Mouse (Mus musculus) lung, embryonic 14.5 days (tissue): ENCODE data around the gene Dtd2. TPM values are rescaled to one million over a fixed set of nuclear protein-coding genes. Genes with fewer than 3 reads are reported as not detected.
A peak's percentile ranks its signal among the peaks of the same experiment; 100 is the strongest.

ENCODE experiments used
- ATAC-seq: fragments of 200-750 bp; cut with Nextera tagmentation; 2 replicates; pipeline ENCODE4 v1.8.0; 2017; ENCODE audit warnings: mild to moderate bottlenecking, moderate TSS enrichment, moderate library complexity; ENCODE audit not compliant: insufficient read depth
- DNase-seq: peaks from one replicate; pipeline ENCODE4 v3.0.0-alpha.2; 2015
- H3K27ac ChIP-seq: fragments of 300-500 bp; sonication (generic); 2 replicates; pipeline ENCODE4 v1.5.1; 2014; ENCODE audit warnings: low read depth, mild to moderate bottlenecking, moderate library complexity
- H3K27me3 ChIP-seq: fragments of 300-500 bp; sonication (generic); 2 replicates; pipeline ENCODE4 v1.6.1; 2014; ENCODE audit warnings: low read length, control low read depth; ENCODE audit not compliant: insufficient read depth
- H3K36me3 ChIP-seq: fragments of 300-500 bp; sonication (generic); 2 replicates; pipeline ENCODE4 v1.6.1; 2014; ENCODE audit warnings: control low read depth; ENCODE audit not compliant: insufficient read depth
- H3K4me1 ChIP-seq: fragments of 300-500 bp; sonication (generic); 2 replicates; pipeline ENCODE4 v1.6.1; 2014; ENCODE audit warnings: antibody characterized with exemption, control low read depth; ENCODE audit not compliant: insufficient read depth
- H3K4me2 ChIP-seq: fragments of 300-500 bp; sonication (generic); 2 replicates; pipeline ENCODE4 v1.6.1; 2014; ENCODE audit warnings: mild to moderate bottlenecking
- H3K4me3 ChIP-seq: fragments of 300-500 bp; sonication (generic); 2 replicates; pipeline ENCODE4 v1.5.1; 2014; ENCODE audit warnings: low read depth, low read length
- H3K9ac ChIP-seq: fragments of 300-500 bp; sonication (generic); 2 replicates; pipeline ENCODE4 v1.6.1; 2014
- H3K9me3 ChIP-seq: fragments of 300-500 bp; sonication (generic); 2 replicates; pipeline ENCODE4 v1.6.1; 2016; ENCODE audit warnings: low read depth, low read length, control low read depth
- CTCF ChIP-seq: IDR thresholded peaks from 2 replicates; pipeline ENCODE4 v1.5.1; 2016; ENCODE audit warnings: antibody characterized with exemption, low read depth
- WGBS: fragments of 180-500 bp; shearing (Covaris S2); extraction: QIAGEN DNeasy Blood & Tissue Kit; methylation state at CpG from one replicate; pipeline ENCODE4 v1.1.7; 2014; 5-methylcytosine and 5-hydroxymethylcytosine counted together
- polyA plus RNA-seq: library from polyadenylated mRNA; unstranded; fragments of >200 nt; fragmentation: Nextera tagmentation; extraction: Ambion mirVana; gene quantifications from 2 replicates; pipeline ENCODE4 v1.2.1, GENCODE M21; 2014

The Dtd2 gene
- polyA plus RNA-seq, 1 experiment from 2014 or later = 25.9 TPM

DNA sequence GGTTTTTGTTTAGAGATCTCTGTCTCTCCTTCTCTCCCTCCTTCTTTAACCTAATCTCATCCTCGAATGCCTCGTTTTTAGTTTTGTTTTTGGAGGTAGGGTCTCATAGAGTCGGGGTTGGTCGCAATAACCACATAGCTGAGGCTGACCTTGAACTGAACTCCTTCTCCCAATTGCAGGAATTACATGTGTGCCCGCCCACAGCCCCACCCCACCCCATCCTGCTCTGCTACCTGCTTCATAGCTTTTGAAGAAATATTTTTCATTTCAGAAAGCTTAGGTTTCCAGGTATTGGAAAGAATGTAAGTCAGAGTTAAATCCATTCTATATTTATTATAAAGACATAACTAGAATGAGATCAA is 313 bp upstream of the Dtd2 start:
- no peak overlapping the region for H3K27ac ChIP-seq
- peak overlapping the region; percentile 71 for H3K4me3 ChIP-seq
- 0 out of 2 replicates have a peak, but pooled peaks cover 9% of the 10 kb centered on the region for H3K36me3 ChIP-seq
- ATAC-seq (peak; percentile 68), DNase-seq (no peak)
- TF ChIP-seq CTCF = no peak
- no peaks in the 10 kb centered on the region for H3K27me3 ChIP-seq
- H3K9me3 ChIP-seq = no peaks in the 10 kb centered on the region
- peak overlapping the region; percentile 80 for H3K4me2 ChIP-seq
- 44% methylated on average over 5 of the region's 5 CpGs for WGBS
- H3K4me1 ChIP-seq = no peaks in the 10 kb centered on the region; the same call in 1 of the 2 replicates
- peak overlapping the region; percentile 70 for H3K9ac ChIP-seq

DNA sequence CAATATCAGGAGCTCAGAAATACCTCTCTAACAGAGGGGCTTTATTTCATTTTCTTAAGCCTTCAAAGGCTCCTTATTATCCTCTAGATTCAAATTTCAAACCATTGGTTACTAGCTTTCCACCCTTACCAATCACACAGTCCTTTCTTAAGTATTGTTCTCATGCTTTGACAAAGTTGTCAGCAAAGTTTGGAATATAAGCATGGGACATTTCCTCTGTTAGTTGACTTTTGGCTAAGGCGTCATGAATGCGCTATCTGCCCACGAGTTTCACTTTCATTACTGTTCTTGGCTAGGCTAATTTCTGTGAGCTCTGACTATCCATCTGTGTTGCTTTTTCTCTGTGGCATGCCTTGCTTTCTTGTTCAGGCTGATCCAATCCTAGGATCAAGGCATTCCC is 3.6 kb downstream of the Dtd2 start:
- ATAC-seq (no peak), DNase-seq (no peak)
- Histone ChIP-seq H3K27ac (no peak overlapping the region), H3K4me3 (no peak overlapping the region), H3K9me3 (no peaks in the 10 kb centered on the region), H3K9ac (no peak overlapping the region), H3K36me3 (peaks cover 29% of the 10 kb centered on the region), H3K4me1 (no peaks in the 10 kb centered on the region), H3K4me2 (no peak overlapping the region), H3K27me3 (no peaks in the 10 kb centered on the region)
- WGBS = 93% methylated on average over 3 of the region's 3 CpGs
- no peak for TF ChIP-seq CTCF

DNA sequence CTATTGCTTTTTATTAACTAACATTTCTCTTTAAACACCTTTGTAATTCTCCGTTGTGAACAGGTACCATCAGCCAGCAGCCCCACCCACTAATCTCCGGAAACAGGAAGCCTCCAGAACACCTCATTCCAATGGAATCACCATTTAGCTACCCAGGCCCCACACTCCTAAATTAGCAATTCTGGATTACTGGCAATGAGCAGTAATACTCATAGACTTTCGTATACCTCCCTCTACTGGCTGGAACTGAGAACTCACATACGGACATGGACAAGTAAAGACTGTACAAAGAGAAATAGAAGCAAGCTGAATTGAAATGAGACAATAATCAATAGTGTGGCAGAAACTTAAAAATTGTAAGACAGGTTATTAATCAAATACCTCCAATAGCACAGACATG is 4.8 kb downstream of the Dtd2 start:
- DNase-seq (peak; percentile 93), ATAC-seq (no peak)
- Histone ChIP-seq H3K27ac (no peak overlapping the region), H3K9ac (no peak overlapping the region), H3K36me3 (peaks cover 41% of the 10 kb centered on the region), H3K4me1 (no peaks in the 10 kb centered on the region), H3K9me3 (no peaks in the 10 kb centered on the region), H3K27me3 (no peaks in the 10 kb centered on the region), H3K4me2 (no peak overlapping the region), H3K4me3 (no peak overlapping the region)
- 21% methylated on average over 4 of the region's 4 CpGs for WGBS
- peak; percentile 80 for TF ChIP-seq CTCF

DNA sequence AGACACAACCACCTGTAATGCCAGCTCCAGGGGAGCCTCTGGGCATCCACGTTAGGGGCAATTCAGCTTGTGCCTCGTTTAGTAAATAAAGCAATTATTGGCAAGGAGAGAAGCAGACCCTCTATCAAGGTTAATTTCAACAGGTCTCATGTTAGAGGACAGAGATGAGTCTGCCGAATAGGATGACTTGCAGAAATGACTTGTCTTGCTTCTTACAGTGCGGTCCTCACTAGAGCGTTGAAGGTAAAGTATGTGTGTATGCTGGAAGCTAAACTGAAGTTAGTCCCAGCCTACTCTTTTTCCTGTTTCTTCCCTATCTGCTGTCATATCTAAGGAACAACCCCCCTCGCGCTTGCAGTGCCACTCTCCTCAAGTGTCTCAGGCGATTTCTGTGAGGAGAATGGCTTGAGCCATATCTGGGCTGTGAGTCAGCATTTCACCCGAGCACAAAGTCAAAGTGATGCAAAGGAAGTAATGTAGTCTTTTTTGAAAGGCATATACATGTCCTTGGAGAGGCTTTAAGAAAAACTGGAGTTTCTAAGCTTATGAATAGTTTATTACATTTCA is 7.9 kb downstream of the Dtd2 start:
- TF ChIP-seq CTCF = no peak
- Histone ChIP-seq H3K27me3 (no peaks in the 10 kb centered on the region), H3K4me3 (no peak overlapping the region), H3K27ac (no peak overlapping the region), H3K4me1 (no peaks in the 10 kb centered on the region), H3K9me3 (no peaks in the 10 kb centered on the region), H3K9ac (no peak overlapping the region), H3K36me3 (peaks cover 39% of the 10 kb centered on the region), H3K4me2 (no peak overlapping the region)
- no peak for ATAC-seq
- no peak for DNase-seq
- 86% methylated on average over 9 of the region's 9 CpGs for whole genome bisulfite sequencing

DNA sequence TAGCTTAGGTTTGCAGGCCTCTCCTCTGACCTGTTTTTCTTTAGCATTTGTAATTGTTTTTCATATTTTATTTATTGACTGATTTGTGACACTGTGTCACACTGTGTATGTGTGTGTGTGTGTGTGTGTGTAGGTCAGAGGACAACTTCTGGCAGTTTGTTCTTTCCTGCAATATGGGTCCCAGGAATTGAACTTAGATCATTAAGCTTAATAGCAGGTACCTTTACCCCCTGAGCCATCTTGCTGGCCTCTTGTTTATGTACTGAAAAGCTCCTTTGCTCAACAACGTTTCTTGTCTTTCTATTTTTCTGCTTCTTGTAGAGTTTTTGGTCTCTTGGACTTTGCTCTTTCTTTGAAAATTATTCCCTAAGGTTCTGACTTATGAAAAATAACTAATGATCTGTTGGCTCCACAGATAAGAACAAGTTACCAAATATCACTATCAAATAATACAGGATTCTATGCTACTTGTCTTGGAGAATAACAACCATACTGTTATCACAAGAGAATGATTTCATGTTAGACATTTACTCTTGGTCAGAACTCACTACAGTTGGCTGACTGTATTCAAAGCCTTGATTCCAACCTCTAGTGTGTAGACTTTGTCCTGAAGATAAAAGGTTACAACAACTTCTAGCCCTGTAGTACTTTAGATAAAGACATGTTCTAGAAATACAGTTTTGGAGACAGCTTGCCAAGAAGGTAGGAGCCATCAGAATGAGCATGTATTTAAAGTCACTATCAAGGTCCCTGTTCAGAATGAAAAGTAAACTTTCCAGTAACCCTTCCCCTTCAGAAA is 10.4 kb downstream of the Dtd2 start:
- TF ChIP-seq CTCF = no peak
- H3K4me2 ChIP-seq = no peak overlapping the region
- no peaks in the 10 kb centered on the region for H3K4me1 ChIP-seq
- no peak overlapping the region for H3K4me3 ChIP-seq
- H3K36me3 ChIP-seq = peaks cover 37% of the 10 kb centered on the region
- DNase-seq = no peak
- no peak for ATAC-seq
- no peak overlapping the region for H3K27ac ChIP-seq
- H3K9me3 ChIP-seq = no peaks in the 10 kb centered on the region
- H3K27me3 ChIP-seq = no peaks in the 10 kb centered on the region
- no peak overlapping the region for H3K9ac ChIP-seq
- WGBS = 85% methylated on average over 1 of the region's 1 CpGs

DNA sequence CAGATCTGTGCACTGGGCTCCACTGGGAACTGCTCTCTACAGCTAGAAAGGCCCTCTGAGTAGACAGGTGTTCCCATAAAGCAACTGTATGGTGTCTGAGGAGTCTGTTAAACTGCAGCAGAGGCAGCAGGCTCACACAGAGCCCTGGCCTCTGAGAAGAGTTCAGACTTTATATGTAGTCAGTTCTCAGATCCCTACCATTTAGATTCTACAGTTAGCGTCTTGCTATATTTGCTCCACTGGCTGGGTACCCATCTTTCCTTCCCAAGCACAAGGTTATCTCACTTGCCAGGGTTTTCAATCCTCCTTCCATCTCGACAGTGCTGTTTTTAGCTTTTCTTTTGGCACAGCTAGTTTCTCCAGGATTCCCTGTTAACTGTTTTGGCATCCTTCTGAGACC is 15.7 kb downstream of the Dtd2 start:
- no peak overlapping the region for H3K27ac ChIP-seq
- no peak overlapping the region for H3K9ac ChIP-seq
- H3K4me3 ChIP-seq = no peak overlapping the region
- H3K4me1 ChIP-seq = no peaks in the 10 kb centered on the region
- WGBS = 85% methylated on average over 2 of the region's 2 CpGs
- H3K4me2 ChIP-seq = no peak overlapping the region
- no peak for TF ChIP-seq CTCF
- DNase-seq = no peak
- no peak for ATAC-seq
- peaks cover 2% of the 10 kb centered on the region; the same call in 1 of the 2 replicates for H3K36me3 ChIP-seq
- H3K27me3 ChIP-seq = no peaks in the 10 kb centered on the region
- H3K9me3 ChIP-seq = no peaks in the 10 kb centered on the region

DNA sequence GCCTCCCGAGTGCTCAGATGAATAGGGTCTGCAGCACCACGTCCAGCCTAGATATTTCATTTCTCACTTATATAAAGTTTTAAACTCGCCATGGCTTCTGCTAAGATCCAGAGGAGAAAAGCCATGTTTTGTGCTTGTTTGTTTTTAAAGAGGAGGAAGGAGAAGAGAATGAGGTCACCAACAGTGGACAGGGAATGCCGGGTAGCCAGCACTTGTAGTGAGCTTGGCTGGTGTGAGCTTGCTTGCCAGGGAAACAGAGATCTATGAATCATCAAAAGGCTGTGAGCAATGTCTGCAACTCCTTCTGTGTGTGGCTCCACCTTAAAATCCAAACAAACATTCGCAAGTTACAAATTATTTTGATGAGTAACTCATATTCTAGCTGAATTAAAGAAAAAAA is 17.8 kb downstream of the Dtd2 start:
- Histone ChIP-seq H3K4me3 (no peak overlapping the region), H3K4me1 (no peaks in the 10 kb centered on the region), H3K9ac (no peak overlapping the region), H3K27me3 (no peaks in the 10 kb centered on the region), H3K4me2 (no peak overlapping the region), H3K9me3 (no peaks in the 10 kb centered on the region), H3K27ac (no peak overlapping the region), H3K36me3 (no peaks in the 10 kb centered on the region)
- WGBS = 84% methylated on average over 5 of the region's 5 CpGs
- no peak for TF ChIP-seq CTCF
- no peak for ATAC-seq
- no peak for DNase-seq
